Mouse (Mus musculus) G1E (cell line): ENCODE measurements around the gene B3galt1. TPM values are rescaled to one million over a fixed set of nuclear protein-coding genes. Genes with fewer than 3 reads are reported as not detected.

Source experiments
- ATAC-seq: 2 replicates; pipeline ENCODE4 v1.8.0; 2016; ENCODE audit warnings: mild to moderate bottlenecking; ENCODE audit not compliant: insufficient number of reproducible peaks, poor library complexity, low FRiP score, severe bottlenecking; ENCODE audit errors: extremely low read depth
- DNase-seq: peaks from one replicate; pipeline ENCODE4 v3.0.0; 2012; ENCODE audit warnings: low spot score
- H3K27me3 ChIP-seq: 2 replicates; pipeline ENCODE4 v1.6.1; 2012; ENCODE audit warnings: mild to moderate bottlenecking, low read length, inconsistent platforms; ENCODE audit not compliant: insufficient read depth
- H3K36me3 ChIP-seq: replicated peaks from 2 replicates; pipeline ENCODE3; 2012; ENCODE audit warnings: mild to moderate bottlenecking, inconsistent platforms
- H3K4me1 ChIP-seq: 2 replicates; pipeline ENCODE4 v1.6.1; 2012; ENCODE audit warnings: low read depth, low read length, inconsistent platforms, mixed read lengths; ENCODE audit not compliant: insufficient read depth
- H3K4me3 ChIP-seq: 2 replicates; pipeline ENCODE4 v1.5.1; 2012; ENCODE audit warnings: low read depth, mild to moderate bottlenecking, inconsistent platforms, low read length, moderate library complexity, mixed read lengths
- H3K9me3 ChIP-seq: replicated peaks from 2 replicates; pipeline ENCODE4 v1.6.1; 2012; ENCODE audit warnings: inconsistent platforms
- CTCF ChIP-seq: IDR thresholded peaks from 2 replicates; pipeline ENCODE4 v1.5.1; 2012; ENCODE audit warnings: low read depth, low read length, inconsistent platforms, mixed read lengths
- GATA1 ChIP-seq: IDR thresholded peaks from 2 replicates; pipeline ENCODE4 v1.6.1; 2012; ENCODE audit warnings: borderline replicate concordance, low read length, inconsistent platforms, mixed read lengths
- GATA2 ChIP-seq: IDR thresholded peaks from 2 replicates; pipeline ENCODE4 v1.6.1; 2012; ENCODE audit warnings: low read depth, low read length, inconsistent platforms, borderline replicate concordance
- POLR2AphosphoS5 ChIP-seq: IDR thresholded peaks from 2 replicates; pipeline ENCODE4 v1.6.1; 2012; ENCODE audit warnings: low read depth, low read length, inconsistent platforms; ENCODE audit not compliant: insufficient replicate concordance
- TAL1 ChIP-seq: conservative IDR thresholded peaks from 2 replicates; pipeline ENCODE4 v1.6.1; 2012; ENCODE audit warnings: low read depth, low read length, inconsistent platforms, mixed read lengths
- polyA plus RNA-seq: library from polyadenylated mRNA; stranded (reverse); fragments of >175 nt; gene quantifications from 2 replicates; pipeline ENCODE4 v1.2.3, GENCODE M21; 2012
- total RNA-seq, 2 experiments: library from RNA; stranded (forward) in 1 of 2; stranded (reverse) in 1 of 2; fragments of 200-1000 nt in 1 of 2; fragments of >200 nt in 1 of 2; fragmentation: Nextera tagmentation in 1 of 2; gene quantifications; 2 replicates each; pipeline ENCODE4 v1.2.3; 2014 to 2017

The B3galt1 gene
- total and polyA plus RNA-seq, 3 experiments = 0.16 TPM; not detected in 2

DNA sequence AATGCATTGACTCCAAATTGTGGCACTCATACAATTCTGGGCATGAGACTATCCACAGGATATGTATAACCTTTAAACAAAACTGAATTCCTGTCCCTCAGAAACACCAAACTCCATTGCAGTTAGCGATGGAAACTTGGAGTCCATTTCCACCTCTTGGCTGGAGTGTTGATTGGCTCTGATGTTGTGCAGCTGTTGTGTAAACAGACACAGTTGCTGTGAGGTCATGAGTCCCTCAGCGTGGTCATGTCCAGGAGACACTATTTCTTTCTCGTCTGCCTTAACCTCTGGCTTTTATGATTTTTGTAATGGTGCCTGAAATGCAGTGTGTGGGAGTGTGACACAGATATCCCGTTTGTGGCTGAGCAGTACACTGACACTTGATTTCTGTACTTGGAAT lies 262.0 kb downstream of the B3galt1 start:
- TF ChIP-seq GATA2 = no peak
- no peak for TF ChIP-seq CTCF
- no peak for TF ChIP-seq GATA1
- TF ChIP-seq POLR2AphosphoS5 = no peak
- TF ChIP-seq TAL1 = no peak
- no peaks in the 10 kb centered on the region for H3K36me3 ChIP-seq
- no peaks in the 10 kb centered on the region for H3K4me1 ChIP-seq
- no peak for DNase-seq
- H3K9me3 ChIP-seq = peaks cover 11% of the 10 kb centered on the region
- no peak for ATAC-seq
- H3K4me3 ChIP-seq = no peak overlapping the region
- H3K27me3 ChIP-seq = no peaks in the 10 kb centered on the region

DNA sequence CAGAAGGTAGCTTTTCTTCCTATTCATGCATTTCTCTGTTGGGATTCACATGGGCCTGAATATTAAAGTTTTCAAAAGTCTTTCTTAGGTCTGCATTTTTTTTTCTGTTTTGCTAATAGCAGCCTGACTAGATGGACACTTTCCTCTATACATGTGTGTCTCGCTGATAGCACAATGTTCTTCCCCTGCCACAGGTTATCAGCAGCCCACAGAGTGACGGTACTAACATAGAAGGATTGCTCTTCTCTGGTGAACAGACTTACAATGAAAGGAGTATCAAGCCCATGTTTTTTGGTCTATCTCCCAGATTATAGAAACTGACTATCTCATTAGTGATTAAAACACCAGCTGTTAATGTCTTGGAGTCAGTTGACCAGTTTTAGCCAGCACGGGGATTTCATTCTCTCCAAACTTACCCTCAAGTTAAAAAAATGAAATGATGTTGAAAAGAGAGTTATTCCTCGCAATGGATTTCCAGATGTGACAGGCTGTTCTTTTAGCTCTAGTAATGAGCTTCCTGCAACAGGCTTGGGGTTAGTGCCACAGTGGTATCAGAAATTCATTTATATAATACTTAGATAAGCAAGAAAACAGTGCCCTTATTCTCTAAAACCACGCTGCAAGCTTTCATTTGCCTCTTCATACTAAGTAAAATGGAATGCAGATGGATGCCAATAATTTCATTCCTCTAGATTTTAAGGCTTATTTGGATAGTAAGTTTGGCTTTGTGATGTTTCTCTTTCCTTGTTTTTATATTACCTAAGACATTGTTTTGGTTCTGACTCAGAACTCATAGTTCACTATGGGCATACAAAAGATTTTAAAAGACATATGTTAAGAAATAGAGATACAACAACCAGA lies 263.6 kb downstream of the B3galt1 start:
- peaks cover 9% of the 10 kb centered on the region for H3K9me3 ChIP-seq
- H3K4me1 ChIP-seq = no peaks in the 10 kb centered on the region
- no peaks in the 10 kb centered on the region for H3K27me3 ChIP-seq
- H3K4me3 ChIP-seq = no peak overlapping the region
- TF ChIP-seq GATA1 = no peak
- no peaks in the 10 kb centered on the region for H3K36me3 ChIP-seq
- ATAC-seq = no peak
- no peak for DNase-seq

DNA sequence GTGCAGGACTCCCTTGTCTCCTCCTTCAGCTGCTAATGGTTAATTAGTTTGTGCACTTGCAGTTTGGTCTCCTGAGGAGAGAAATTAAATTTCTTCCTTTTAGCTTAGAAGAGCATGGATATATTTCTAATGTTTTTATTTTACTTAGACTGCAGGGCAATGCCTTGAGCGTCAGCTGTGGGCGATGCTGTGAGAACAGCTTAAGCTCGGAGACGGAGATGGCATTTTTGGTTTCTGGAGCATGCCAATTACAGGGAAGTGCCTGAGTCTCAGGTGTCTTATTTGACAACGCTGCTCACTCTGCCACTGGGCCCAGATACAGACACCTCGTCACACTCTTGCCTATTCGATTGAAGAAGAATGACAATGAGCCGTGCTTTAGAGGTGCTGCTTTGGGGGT lies 282.1 kb downstream of the B3galt1 start:
- H3K4me3 ChIP-seq = no peak overlapping the region

DNA sequence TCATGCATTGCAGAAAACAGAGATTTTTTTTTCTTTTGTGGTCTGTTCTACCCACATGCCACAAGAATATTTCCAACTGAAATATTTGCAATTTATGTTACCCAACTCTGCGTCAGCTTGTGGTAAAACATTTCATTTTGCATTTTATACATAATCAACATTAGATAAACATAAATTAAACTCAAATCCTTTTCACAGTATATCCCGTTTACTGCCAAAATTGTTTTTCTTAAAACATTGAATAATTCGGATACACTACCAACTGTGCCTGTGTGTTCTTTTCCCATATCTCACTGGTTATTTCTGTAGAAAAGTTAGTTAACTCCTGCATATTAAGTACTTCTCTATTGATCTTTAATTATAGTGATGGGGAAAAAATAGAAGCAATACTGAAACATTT lies 285.1 kb downstream of the B3galt1 start:
- TF ChIP-seq CTCF = no peak
- TF ChIP-seq POLR2AphosphoS5 = no peak
- TF ChIP-seq TAL1 = no peak
- no peak for TF ChIP-seq GATA1
- no peak for TF ChIP-seq GATA2
- ATAC-seq = no peak
- no peak overlapping the region for H3K4me3 ChIP-seq
- peaks cover 2% of the 10 kb centered on the region; the same call in 1 of the 2 replicates for H3K9me3 ChIP-seq
- no peaks in the 10 kb centered on the region for H3K36me3 ChIP-seq
- DNase-seq = no peak
- no peaks in the 10 kb centered on the region for H3K27me3 ChIP-seq
- H3K4me1 ChIP-seq = no peaks in the 10 kb centered on the region

More for the DNA sequence above, 282.1 kb downstream of the B3galt1 start:
- no peak for TF ChIP-seq TAL1
- TF ChIP-seq POLR2AphosphoS5 = no peak
- TF ChIP-seq GATA2 = no peak
- no peak for TF ChIP-seq GATA1
- TF ChIP-seq CTCF = no peak
- no peak for DNase-seq
- no peaks in the 10 kb centered on the region for H3K4me1 ChIP-seq
- no peaks in the 10 kb centered on the region for H3K27me3 ChIP-seq
- peaks cover 2% of the 10 kb centered on the region; the same call in 1 of the 2 replicates for H3K9me3 ChIP-seq
- no peaks in the 10 kb centered on the region for H3K36me3 ChIP-seq
- ATAC-seq = no peak

DNA sequence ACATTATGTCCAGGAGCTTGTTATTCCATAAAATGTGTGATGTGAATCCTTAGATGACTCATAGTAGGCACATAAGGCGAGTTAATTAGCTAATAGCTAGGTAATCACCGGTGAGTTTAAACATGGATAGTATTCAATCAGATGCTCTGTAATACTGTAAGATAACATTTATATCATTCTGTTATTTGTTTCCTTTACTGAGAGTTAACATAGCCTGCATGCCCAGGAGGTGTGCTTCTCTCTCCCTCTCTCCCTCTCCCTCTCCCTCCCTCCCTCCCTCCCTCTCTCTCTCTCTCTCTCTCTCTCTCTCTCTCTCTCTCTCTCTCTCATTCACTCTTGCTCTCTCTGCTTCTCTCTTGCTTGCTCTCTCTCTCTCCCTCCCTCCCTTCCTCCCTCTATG lies 292.7 kb downstream of the B3galt1 start:
- DNase-seq (no peak), ATAC-seq (no peak)
- Histone ChIP-seq H3K36me3 (no peaks in the 10 kb centered on the region), H3K4me1 (no peaks in the 10 kb centered on the region), H3K4me3 (no peak overlapping the region), H3K9me3 (0 out of 2 replicates have a peak, but pooled peaks cover 2% of the 10 kb centered on the region), H3K27me3 (no peaks in the 10 kb centered on the region)
- TF ChIP-seq GATA1 (no peak), TAL1 (no peak), POLR2AphosphoS5 (no peak), GATA2 (no peak)

DNA sequence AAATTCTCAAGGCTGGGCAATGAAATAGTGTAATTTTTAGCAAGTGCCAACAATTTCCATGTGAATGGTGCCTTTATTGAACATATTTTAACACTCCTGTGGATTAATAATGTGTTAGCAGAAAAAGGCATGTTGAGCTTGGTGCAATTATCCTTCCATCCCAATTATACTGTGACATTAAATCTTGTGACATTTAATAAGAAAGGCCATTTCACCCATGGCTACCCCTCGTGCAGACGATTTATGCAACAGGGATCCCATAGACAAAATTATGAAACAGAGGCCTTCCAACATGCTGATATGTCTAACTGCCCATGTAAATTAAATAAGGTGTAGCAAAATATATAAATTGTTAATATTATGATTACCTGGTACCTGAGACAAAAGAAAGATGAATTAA lies 293.3 kb downstream of the B3galt1 start:
- TF ChIP-seq GATA2 (no peak), POLR2AphosphoS5 (no peak), GATA1 (no peak), CTCF (no peak), TAL1 (no peak)
- 0 out of 2 replicates have a peak, but pooled peaks cover 2% of the 10 kb centered on the region for H3K9me3 ChIP-seq
- no peaks in the 10 kb centered on the region for H3K36me3 ChIP-seq
- ATAC-seq (no peak), DNase-seq (no peak)
- H3K27me3 ChIP-seq = no peaks in the 10 kb centered on the region
- H3K4me3 ChIP-seq = no peak overlapping the region
- H3K4me1 ChIP-seq = no peaks in the 10 kb centered on the region
